Mouse (Mus musculus) lung, postnatal 0 days (tissue): Measurements from ENCODE around the gene Themis2. TPM values are rescaled to one million over a fixed set of nuclear protein-coding genes. Genes with fewer than 3 reads are reported as not detected.
A peak's percentile ranks its signal among the peaks of the same experiment; 100 is the strongest.
"Not testable (repeated sequence)": the region's sequence is repeated elsewhere in the genome, so short reads cannot be mapped to it uniquely, and the experiment has no call there.

ENCODE experiments used
- ATAC-seq: fragments of 200-750 bp; cut with Nextera tagmentation; 2 replicates; pipeline ENCODE4 v1.8.0; 2017; ENCODE audit warnings: moderate library complexity
- DNase-seq: peaks from one replicate; pipeline ENCODE4 v3.0.0-alpha.2; 2016; ENCODE audit warnings: low spot score
- H3K27ac ChIP-seq: fragments of 300-500 bp; sonication (generic); 2 replicates; pipeline ENCODE4 v1.5.1; 2014; ENCODE audit warnings: antibody characterized with exemption, mild to moderate bottlenecking, low read length, mixed read lengths
- H3K27me3 ChIP-seq: fragments of 300-500 bp; sonication (generic); replicated peaks from 2 replicates; pipeline ENCODE4 v1.6.1; 2014; ENCODE audit warnings: low read length, mixed read lengths; ENCODE audit not compliant: insufficient read depth
- H3K36me3 ChIP-seq: fragments of 300-500 bp; sonication (generic); 2 replicates; pipeline ENCODE4 v1.6.1; 2014; ENCODE audit warnings: low read length, mixed read lengths; ENCODE audit not compliant: insufficient read depth
- H3K4me1 ChIP-seq: fragments of 300-500 bp; sonication (generic); 2 replicates; pipeline ENCODE4 v1.6.1; 2014; ENCODE audit warnings: antibody characterized with exemption, low read depth, low read length, mixed read lengths; ENCODE audit not compliant: insufficient read depth
- H3K4me2 ChIP-seq: fragments of 300-500 bp; sonication (generic); replicated peaks from 2 replicates; pipeline ENCODE4 v1.6.1; 2014; ENCODE audit warnings: low read depth, mild to moderate bottlenecking, low read length, moderate library complexity, mixed read lengths
- H3K4me3 ChIP-seq: fragments of 300-500 bp; sonication (generic); 2 replicates; pipeline ENCODE4 v1.5.1; 2014; ENCODE audit warnings: low read depth, low read length
- H3K9ac ChIP-seq: fragments of 300-500 bp; sonication (generic); replicated peaks from 2 replicates; pipeline ENCODE4 v1.6.1; 2014; ENCODE audit warnings: low read depth, mild to moderate bottlenecking
- H3K9me3 ChIP-seq: fragments of 300-500 bp; sonication (generic); 2 replicates; pipeline ENCODE4 v1.6.1; 2016; ENCODE audit warnings: low read length, mixed read lengths
- CTCF ChIP-seq: IDR thresholded peaks from 2 replicates; pipeline ENCODE4 v1.5.1; 2016; ENCODE audit warnings: antibody characterized with exemption, mild to moderate bottlenecking
- EP300 ChIP-seq: IDR thresholded peaks from 2 replicates; pipeline ENCODE4 v1.6.1; 2016; ENCODE audit warnings: antibody characterized with exemption, mild to moderate bottlenecking, control low read depth
- WGBS: fragments of 180-500 bp; shearing (Covaris S2); extraction: QIAGEN DNeasy Blood & Tissue Kit; methylation state at CpG from one replicate; pipeline ENCODE4 v1.1.7; 2014; 5-methylcytosine and 5-hydroxymethylcytosine counted together
- polyA plus RNA-seq: library from polyadenylated mRNA; unstranded; fragments of >200 nt; fragmentation: Nextera tagmentation; extraction: Ambion mirVana; gene quantifications from 2 replicates; pipeline ENCODE4 v1.2.1, GENCODE M21; 2015

The Themis2 gene
- polyA plus RNA-seq, 1 experiment from 2014 or later: 1.8 TPM

DNA sequence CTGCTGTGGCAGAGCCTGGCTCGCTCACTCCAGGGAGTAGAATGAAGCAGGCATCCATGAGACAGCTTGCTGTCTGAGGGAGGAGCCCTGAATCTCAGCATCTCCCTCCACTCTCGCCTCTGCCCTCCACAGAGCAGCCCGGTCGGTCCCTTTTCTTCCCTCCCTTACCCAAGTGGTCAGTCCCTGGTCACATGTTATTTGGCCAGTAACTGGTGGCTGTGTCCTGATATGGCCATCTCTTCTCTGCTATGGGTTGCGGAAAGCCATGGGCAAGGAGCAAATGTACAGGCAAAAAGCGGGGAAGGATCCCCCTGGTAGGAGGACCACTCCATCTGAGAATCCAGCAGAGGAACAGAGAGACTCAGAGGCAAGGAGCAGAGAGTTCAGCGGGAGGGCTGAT is 1.0 kb downstream of the Themis2 start:
- no peak overlapping the region for H3K27ac ChIP-seq
- DNase-seq (no peak), ATAC-seq (no peak)
- H3K9me3 ChIP-seq: no peaks in the 10 kb centered on the region
- H3K4me1 ChIP-seq: no peaks in the 10 kb centered on the region; the same call in 1 of the 2 replicates
- no peaks in the 10 kb centered on the region for H3K36me3 ChIP-seq
- H3K4me2 ChIP-seq: peak overlapping the region; percentile 52; the same call in 1 of the 2 replicates
- no peak for TF ChIP-seq CTCF
- TF ChIP-seq EP300: no peak
- H3K4me3 ChIP-seq: peak overlapping the region; percentile 12; the same call in 1 of the 2 replicates
- no peak overlapping the region for H3K9ac ChIP-seq
- H3K27me3 ChIP-seq: 0 out of 2 replicates have a peak, but pooled peaks cover 10% of the 10 kb centered on the region
- WGBS: 57% methylated on average over 7 of the region's 7 CpGs

DNA sequence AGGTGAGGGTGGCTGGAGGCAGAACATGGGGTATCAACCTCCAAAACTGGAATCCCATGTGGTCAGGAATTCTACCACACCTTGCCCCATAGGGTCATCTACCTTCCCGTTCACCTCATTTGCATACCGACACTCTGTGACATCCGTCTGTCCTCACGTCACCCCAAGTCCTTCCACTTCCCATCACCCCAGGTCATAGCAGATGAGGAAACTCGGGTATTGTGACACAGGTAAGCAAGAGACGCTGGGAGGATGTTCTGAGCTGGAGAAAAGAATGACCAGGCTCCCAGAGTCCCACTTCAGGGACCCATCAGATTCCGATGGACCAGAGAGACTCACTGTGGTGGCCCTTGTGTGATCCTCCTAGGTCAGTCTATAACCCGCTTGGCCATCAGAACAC is 1.4 kb downstream of the Themis2 start:
- TF ChIP-seq EP300: no peak
- no peak for TF ChIP-seq CTCF
- H3K27ac ChIP-seq: no peak overlapping the region
- DNase-seq (peak; percentile 57), ATAC-seq (peak; percentile 55)
- H3K9ac ChIP-seq: no peak overlapping the region
- peak overlapping the region; percentile 12; the same call in 1 of the 2 replicates for H3K4me3 ChIP-seq
- H3K9me3 ChIP-seq: no peaks in the 10 kb centered on the region
- 63% methylated on average over 8 of the region's 8 CpGs for WGBS
- H3K36me3 ChIP-seq: no peaks in the 10 kb centered on the region
- H3K27me3 ChIP-seq: 0 out of 2 replicates have a peak, but pooled peaks cover 10% of the 10 kb centered on the region
- no peaks in the 10 kb centered on the region; the same call in 1 of the 2 replicates for H3K4me1 ChIP-seq
- H3K4me2 ChIP-seq: 0 out of 2 replicates have a peak overlapping the region, but pooled peaks have one; percentile 52

DNA sequence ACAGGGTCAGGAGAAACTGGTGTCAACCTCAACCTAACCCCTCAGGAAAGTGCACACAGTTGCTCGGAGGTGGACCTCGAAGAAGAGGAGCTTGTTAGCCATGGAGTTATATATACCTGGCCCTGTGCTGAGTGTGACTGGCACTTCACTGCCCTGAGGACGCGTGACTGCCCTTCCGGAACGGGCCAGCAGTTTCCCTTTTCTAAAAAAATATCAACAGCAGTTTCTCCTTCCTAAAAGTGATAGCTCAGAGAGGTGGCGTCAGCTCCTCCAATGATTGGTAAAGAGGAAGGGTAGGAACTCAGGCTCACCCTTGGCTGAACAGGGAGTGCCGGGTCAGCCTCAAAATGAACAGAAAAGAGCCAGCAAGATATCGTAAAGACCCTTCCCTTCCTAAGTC is 2.2 kb downstream of the Themis2 start:
- Histone ChIP-seq H3K36me3 (no peaks in the 10 kb centered on the region), H3K27ac (no peak overlapping the region), H3K4me1 (no peaks in the 10 kb centered on the region; the same call in 1 of the 2 replicates), H3K9me3 (no peaks in the 10 kb centered on the region), H3K4me3 (no peak overlapping the region), H3K9ac (no peak overlapping the region), H3K4me2 (no peak overlapping the region), H3K27me3 (0 out of 2 replicates have a peak, but pooled peaks cover 10% of the 10 kb centered on the region)
- WGBS: 45% methylated on average over 9 of the region's 9 CpGs
- TF ChIP-seq EP300 (no peak), CTCF (no peak)
- no peak; the same call in 1 of the 2 replicates for ATAC-seq
- DNase-seq: peak; percentile 51

DNA sequence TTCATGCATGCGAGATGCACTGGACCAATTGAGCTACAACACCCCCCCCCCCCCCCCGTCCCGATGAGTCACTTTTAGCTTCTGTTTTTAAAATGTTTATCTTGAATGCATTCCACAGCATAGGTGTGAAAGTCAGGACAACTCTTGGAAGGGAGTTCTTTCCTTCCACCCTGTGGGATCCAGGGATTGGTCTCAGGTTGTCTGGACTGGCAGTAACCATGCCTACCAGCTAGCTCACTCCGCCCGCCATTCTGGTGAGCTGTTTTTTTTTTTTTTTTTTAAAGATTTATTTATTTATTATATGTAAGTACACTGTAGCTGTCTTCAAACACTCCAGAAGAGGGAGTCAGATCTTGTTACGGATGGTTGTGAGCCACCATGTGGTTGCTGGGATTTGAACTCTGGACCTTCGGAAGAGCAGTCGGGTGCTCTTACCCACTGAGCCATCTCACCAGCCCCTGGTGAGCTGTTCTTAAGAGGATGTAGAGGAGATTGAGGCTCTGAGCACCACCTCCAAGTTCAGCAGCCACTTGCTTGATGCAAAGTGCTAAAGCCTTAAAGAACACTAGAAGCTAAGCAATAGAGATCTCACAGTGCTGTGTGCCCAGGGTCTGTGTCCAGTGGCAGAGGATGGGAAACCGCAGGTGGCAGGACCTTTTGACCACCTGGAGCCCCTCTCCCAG is 2.7 kb downstream of the Themis2 start:
- H3K27me3 ChIP-seq, ATAC-seq, H3K36me3 ChIP-seq, H3K4me2 ChIP-seq, H3K27ac ChIP-seq, H3K9ac ChIP-seq, H3K4me3 ChIP-seq, H3K4me1 ChIP-seq, H3K9me3 ChIP-seq, DNase-seq: not testable (repeated sequence)
- WGBS: 84% methylated on average over 6 of the region's 9 CpGs

DNA sequence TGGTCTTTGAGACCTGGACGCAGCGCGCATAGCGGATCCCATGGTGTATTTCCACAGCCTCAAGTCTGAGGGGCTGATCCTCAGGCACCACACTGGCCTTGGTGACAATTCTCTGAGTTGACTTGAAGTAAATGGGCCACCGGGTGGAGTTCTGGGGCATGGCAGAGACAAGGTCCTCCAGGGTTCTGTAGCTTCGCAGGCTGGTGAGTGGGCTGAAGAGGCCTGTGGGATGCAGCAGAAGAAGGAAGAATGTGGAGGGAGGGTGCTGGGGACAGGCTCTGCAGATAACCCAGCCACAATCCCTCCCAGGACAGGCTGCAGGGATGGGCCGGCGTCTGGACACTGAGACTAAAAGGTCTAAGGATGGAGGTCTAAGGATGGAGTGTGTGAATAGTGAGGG is 6.5 kb downstream of the Themis2 start:
- Histone ChIP-seq H3K27me3 (0 out of 2 replicates have a peak, but pooled peaks cover under 1% of the 10 kb centered on the region), H3K36me3 (no peaks in the 10 kb centered on the region), H3K9me3 (no peaks in the 10 kb centered on the region), H3K4me3 (no peak overlapping the region), H3K27ac (no peak overlapping the region), H3K4me1 (no peaks in the 10 kb centered on the region), H3K9ac (no peak overlapping the region), H3K4me2 (no peak overlapping the region)
- TF ChIP-seq EP300 (no peak), CTCF (no peak)
- ATAC-seq (no peak), DNase-seq (no peak)
- WGBS: 80% methylated on average over 8 of the region's 8 CpGs

DNA sequence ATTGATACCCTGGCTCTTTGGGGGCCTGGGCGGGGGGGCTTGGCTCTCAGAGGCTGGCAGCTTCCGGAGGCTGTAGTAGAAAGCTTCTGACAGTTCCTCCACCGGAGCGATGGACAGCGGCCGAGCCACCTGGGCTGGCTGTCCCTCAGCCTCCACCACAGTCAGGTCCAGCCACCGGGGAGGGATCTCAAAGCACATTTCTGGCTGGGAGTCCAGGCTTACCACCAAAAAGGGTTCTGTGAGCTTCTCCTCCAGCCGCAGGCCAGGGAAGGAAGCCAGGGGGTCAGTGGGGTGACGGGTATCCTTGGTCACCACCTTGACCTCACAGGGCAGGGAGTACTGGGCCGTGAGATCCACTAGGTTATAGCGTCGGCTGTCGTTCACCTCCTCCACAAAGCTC is 11.0 kb downstream of the Themis2 start:
- no peaks in the 10 kb centered on the region for H3K36me3 ChIP-seq
- TF ChIP-seq EP300: no peak
- no peak for TF ChIP-seq CTCF
- no peaks in the 10 kb centered on the region for H3K4me1 ChIP-seq
- no peaks in the 10 kb centered on the region for H3K9me3 ChIP-seq
- H3K4me3 ChIP-seq: no peak overlapping the region
- no peaks in the 10 kb centered on the region for H3K27me3 ChIP-seq
- H3K9ac ChIP-seq: no peak overlapping the region
- no peak overlapping the region for H3K4me2 ChIP-seq
- 84% methylated on average over 13 of the region's 13 CpGs for WGBS
- ATAC-seq: no peak
- no peak overlapping the region for H3K27ac ChIP-seq
- no peak for DNase-seq
